Mouse (Mus musculus) cerebellum, adult (tissue): ENCODE measurements around the gene Efna1.

Experiments
- ATAC-seq: cut with Nextera tagmentation; 2 replicates; pipeline ENCODE4 v1.9.2; 2017; ENCODE audit warnings: mild to moderate bottlenecking, moderate library complexity, mixed read lengths; ENCODE audit not compliant: insufficient number of reproducible peaks, low FRiP score, low TSS enrichment

Efna1 gene

DNA sequence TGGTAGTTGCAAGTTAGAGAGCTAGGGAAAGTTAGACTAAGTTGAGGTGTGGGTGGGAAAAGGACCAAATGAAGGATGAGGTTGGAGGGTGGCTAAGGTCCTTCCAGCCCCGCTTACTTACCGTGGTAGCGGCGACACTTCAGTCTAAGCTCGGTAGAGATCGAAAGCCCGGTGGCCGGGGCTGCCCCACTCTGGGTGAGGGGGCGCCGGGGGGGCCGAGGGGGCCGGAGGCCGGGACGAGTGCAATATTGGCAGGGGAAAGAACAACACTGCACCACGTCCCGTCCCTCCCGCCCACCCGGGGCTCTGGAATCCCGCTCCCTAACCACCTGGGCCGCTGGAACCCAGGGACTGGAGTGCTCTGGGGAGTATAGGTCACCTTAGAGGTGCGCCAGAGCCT lies 54.0 kb downstream of the Efna1 start, which contains the start of gene Mtx1:
Gene Mtx1 (minus strand): TSS at position 189 of the 400 bp plus-strand sequence.
- no peak for ATAC-seq

DNA sequence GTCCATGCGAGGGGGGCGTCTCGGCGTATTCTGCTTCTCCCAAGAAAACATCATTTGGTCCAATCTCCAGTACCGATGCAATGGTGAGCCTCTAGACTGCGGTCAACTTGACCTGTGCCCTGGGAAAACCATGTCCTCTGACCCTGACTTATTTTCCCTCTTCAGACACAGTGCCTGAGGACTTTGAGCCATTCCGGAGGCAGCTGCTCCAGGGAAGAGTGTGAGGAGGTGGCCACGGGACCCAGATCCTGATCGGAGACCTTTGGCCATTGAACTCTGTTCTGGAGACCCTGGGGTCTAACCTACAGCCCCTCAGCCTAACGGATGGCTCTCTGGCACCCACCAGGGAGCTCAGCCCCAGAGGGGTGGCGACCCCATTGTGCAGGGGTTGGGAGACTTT lies 54.6 kb downstream of the Efna1 start:
- ATAC-seq = no peak

DNA sequence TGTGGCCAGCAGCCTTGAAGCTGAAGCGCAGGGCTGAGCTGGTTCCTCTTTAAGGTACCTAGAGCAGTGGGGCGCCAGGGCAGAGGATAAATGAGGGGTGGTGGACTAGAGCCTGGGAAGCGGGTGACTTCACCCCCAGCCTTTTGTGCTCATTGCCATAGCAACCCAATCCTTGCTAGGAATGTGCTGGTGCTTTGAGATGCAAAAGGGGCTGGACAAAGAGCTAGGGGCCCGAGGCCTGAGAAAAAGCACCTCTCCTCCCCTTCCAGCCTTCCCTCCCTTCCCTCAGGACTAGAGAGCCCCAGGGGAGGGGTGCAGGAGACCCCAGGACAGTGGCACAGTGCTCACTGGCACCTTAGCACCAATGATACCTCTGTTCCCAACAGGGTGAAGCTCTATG lies 55.0 kb downstream of the Efna1 start:
- ATAC-seq = no peak

- ATAC-seq = no peak
Observed at GRCm38 (mm10) chr3:89225321-89225815, 55.6 kb downstream of the Efna1 start.

DNA sequence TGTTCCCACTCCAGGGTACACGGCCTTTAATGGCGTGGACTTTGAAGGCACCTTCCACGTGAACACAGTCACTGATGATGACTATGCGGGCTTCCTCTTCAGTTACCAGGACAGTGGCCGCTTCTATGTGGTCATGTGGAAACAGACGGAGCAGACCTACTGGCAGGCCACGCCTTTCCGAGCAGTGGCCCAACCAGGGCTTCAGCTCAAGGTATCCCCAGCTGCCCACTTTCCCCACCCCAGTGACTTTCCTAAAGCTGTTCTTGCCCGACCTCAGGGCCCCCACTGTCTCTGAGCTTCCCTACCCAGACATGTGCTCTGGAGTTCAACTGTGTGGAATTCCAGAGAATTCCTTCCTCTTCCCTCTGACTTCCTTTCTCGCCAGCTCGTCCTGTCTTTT lies 56.1 kb downstream of the Efna1 start:
- no peak for ATAC-seq
